Mouse (Mus musculus): ENCODE data around the gene Ankle2.

Ankle2 gene

GRCm38 (mm10) chr5:110281984-110282383 lies 51.2 kb downstream of the Ankle2 start:
- in situ Hi-C loops (cut with MboI; ENCODE audit: low sequenced_read_pairs) = no loop called here

DNA sequence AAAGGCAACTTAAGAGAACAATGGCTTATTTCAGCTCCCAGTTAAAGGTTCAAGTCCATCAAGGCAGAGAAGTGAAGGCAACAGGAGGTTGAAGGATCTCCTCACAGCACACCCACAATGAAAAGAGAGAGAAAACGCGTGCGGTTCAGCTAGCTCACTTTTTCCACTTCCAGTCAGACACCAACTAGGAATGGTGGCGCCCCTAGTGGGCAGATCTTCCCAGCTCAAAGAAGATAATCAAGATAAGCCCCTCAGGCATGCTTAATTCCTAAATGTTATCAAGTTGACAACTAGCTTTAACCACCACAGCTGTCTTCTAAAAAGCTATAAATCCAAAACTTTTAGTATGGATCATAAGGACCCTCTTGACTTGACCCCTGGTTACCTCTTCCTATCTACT lies 53.7 kb downstream of the Ankle2 start:
- in situ Hi-C loops (cut with MboI; ENCODE audit: low sequenced_read_pairs) = no loop called here

GRCm38 (mm10) chr5:110285156-110285555 lies 54.4 kb downstream of the Ankle2 start:
- in situ Hi-C loops (cut with MboI; ENCODE audit: low sequenced_read_pairs) = no loop called here

DNA sequence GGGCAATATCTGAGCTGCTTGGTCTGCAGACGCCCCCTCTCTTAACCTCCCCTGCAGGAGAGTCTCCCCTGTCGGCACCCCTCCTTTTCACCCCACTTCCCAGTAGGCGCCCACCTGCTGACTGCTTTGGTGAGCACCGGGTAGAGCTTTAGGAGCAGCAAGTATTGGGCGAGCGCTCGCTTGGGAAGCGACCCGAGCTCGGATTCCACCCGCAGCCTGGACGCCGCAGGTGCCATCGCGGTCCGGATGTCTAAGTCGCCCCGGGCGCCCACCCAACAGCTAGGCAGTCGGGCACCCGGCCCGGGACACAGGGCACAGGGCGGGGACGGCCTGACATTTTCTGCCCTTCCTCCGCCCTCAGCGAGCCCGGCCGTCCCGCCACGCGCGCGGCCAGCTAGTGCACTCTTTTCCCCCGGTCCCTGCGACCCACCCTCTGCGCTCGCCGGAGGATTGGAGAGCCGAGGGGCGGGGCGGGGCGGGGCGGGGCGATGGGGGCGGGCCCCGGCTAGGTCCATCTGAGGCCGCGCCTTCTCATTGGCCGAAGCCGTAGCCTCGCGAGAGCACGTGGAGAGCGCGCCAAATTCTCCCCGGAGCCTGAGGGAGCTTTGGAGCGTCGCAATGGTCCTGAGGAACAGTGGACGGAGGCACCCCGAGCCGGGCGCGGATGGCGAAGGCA lies 55.1 kb downstream of the Ankle2 start, which contains the start of the genes Pxmp2 and Pole:
Gene Pxmp2 (minus strand): TSS at position 417 of the 676 bp plus-strand sequence.
Gene Pole (plus strand): TSS at position 537 of the 676 bp plus-strand sequence.
- in situ Hi-C loops (cut with MboI; ENCODE audit: low sequenced_read_pairs) = no loop called here

DNA sequence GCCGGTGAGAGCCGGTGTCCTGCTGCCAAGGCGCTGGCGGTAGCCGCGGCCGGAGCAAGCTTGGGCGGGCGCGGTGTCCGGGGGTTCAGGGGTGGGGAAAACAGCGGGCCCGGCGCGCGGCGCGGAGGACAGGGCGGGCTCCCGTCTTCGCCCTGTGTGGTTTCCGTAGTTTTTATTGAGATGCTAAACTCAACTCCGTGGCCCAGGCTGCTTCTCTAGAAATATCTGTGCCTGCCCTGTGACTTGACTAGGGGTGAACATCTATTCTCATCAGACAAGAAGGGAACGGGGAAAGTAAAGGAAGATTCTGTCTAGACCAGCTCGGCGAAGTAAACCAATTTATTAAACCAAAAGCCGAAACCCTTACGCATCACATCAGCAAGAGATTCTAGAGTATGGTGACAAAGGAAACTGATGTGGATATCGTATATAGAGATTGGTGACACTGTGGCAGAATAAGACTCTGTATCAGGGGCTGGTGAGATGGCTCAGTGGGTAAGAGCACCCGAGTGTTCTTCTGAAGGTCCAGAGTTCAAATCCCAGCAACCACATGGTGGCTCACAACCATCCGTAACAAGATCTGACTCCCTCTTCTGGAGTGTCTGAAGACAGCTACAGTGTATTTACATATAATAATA lies 55.8 kb downstream of the Ankle2 start:
- in situ Hi-C loops (cut with MboI; ENCODE audit: low sequenced_read_pairs) = no loop called here

- in situ Hi-C loops (cut with MboI; ENCODE audit: low sequenced_read_pairs) = no loop called here
These were observed 56.3 kb downstream of the Ankle2 start for GRCm38 (mm10) chr5:110287084-110287475.

DNA sequence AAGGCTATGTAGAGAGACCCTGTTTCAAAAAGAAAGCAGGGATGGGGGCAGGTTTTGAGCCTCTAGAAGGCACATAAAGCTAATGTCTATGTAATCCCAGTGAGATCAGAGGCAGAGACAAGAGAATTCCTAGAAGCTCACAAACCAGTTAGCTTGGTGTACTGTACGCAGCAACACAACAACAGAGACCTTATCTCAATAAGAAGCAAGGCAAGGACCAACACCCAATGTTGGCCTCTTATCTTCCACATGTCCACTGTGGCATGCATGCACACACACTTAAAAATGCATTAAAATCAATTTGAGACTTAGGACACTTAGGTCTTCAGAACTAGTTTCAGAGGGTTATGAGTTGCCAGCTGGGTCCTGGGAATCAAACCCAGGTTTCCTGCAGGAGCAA lies 60.8 kb downstream of the Ankle2 start:
- in situ Hi-C loops (cut with MboI; ENCODE audit: low sequenced_read_pairs) = no loop called here

GRCm38 (mm10) chr5:110296637-110297036 lies 65.8 kb downstream of the Ankle2 start:
- in situ Hi-C loops (cut with MboI; ENCODE audit: low sequenced_read_pairs) = no loop called here

- in situ Hi-C loops (cut with MboI; ENCODE audit: low sequenced_read_pairs) = no loop called here
These were observed 69.8 kb downstream of the Ankle2 start for GRCm38 (mm10) chr5:110300591-110300990.

Measured in CH12F3 (cell line).